Mouse (Mus musculus) splenic B cell, adult 2 months (primary cell): ENCODE data around the gene Gm8720.
"Not testable (repeated sequence)": the region's sequence is repeated elsewhere in the genome, so short reads cannot be mapped to it uniquely, and the experiment has no call there.

Experiments
- DNase-seq: peaks from one replicate; pipeline ENCODE4 v3.0.0-alpha.2; 2011; ENCODE audit warnings: low read depth, low spot score
- H3K27me3 ChIP-seq: 2 replicates; pipeline ENCODE4 v1.6.1; 2012; ENCODE audit warnings: mild to moderate bottlenecking, low read length, moderate library complexity, mixed read lengths; ENCODE audit not compliant: control insufficient read depth, poor library complexity, insufficient read depth, severe bottlenecking
- H3K36me3 ChIP-seq: 2 replicates; pipeline ENCODE4 v1.6.1; 2012; ENCODE audit warnings: mild to moderate bottlenecking, low read length, moderate library complexity, mixed read lengths; ENCODE audit not compliant: control insufficient read depth, poor library complexity, insufficient read depth, severe bottlenecking

The Gm8720 gene

DNA sequence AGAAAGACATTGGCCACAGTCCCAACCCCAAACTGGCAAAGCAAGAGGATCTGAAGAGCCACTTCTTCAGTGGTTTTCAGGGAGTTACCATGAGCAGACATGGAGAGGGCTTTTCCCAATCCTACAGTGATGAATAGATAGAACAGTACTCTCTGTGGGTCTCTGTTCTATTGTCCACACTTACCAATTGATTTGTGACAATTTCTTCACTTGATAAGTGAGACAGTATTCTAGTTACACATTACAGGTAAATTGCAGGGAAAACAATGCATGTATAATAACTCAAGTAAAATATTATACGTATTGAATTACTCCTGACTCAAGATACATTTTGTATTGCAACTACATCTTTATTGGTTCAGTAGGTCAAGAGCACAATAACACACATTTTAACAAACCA is at the start of gene Gm8720:
TSS of gene Gm8720 (minus strand) at position 101 of the 400 bp plus-strand sequence.
- H3K36me3 ChIP-seq, H3K27me3 ChIP-seq, DNase-seq: not testable (repeated sequence)

DNA sequence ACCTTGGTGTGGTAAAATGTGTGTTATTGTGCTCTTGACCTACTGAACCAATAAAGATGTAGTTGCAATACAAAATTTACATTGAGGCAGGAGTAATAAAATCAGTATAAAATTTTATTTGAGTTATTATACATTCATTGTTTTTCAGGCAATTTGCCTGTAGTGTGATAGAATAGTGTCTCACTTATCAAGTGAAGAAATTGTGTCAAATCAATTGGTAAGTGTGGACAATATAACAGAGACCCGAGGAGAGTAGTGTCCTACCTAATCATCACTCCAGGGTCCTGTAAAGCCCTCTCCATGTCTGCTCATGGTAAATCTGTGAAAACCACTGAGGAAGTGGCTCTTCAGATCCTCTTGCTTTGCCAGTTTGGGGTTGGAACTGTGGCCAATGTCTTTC is 12.0 kb downstream of the Gm8720 start, which contains the start of gene Vmn1r163:
TSS of gene Vmn1r163 (plus strand) at position 301 of the 400 bp plus-strand sequence.
- not testable (repeated sequence) for H3K27me3 ChIP-seq, DNase-seq, H3K36me3 ChIP-seq

- H3K36me3 ChIP-seq, DNase-seq, H3K27me3 ChIP-seq: not testable (repeated sequence)
Measured at GRCm38 (mm10) chr7:23019823-23020222, 47.4 kb downstream of the Gm8720 start, which contains the start of gene Gm4216. TSS of gene Gm4216 (minus strand) at chr7:23019923.
